Mouse (Mus musculus) urinary bladder, postnatal 14 days (tissue): Measurements from ENCODE around the gene Gucd1.
"Not testable (repeated sequence)": the region's sequence is repeated elsewhere in the genome, so short reads cannot be mapped to it uniquely, and the experiment has no call there.

Experiments
- DNase-seq: peaks from one replicate; pipeline ENCODE4 v3.0.0; 2021; ENCODE audit warnings: low spot score

Gene Gucd1

GRCm38 (mm10) chr10:75535423-75535822 is 17.7 kb upstream of the Gucd1 start:
- DNase-seq = no peak

- DNase-seq = no peak
Observed at GRCm38 (mm10) chr10:75534934-75535333, 17.2 kb upstream of the Gucd1 start.

GRCm38 (mm10) chr10:75534216-75534615 is 16.4 kb upstream of the Gucd1 start:
- no peak for DNase-seq

- DNase-seq = no peak
Observed at GRCm38 (mm10) chr10:75531532-75532090, 13.8 kb upstream of the Gucd1 start.

DNA sequence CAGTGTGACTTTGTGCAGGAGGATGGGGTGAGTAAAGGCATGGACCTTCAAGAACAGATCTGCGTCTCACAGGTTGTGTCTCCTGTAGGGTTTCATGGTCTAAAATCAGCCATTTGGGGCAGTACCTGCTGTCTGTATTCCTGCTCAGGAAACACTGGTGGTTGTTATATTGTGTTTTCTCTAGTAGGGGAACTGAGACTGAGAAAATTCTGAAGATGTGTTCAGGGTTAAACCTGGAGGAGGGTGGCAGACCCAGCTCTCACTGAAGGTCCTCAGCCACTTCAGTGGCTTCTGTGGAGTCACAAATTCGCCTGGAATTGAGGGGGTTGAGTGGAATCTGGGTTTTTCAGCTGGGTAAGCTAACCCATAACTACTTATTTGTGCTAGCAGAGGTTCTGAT is 12.6 kb upstream of the Gucd1 start:
- no peak for DNase-seq

DNA sequence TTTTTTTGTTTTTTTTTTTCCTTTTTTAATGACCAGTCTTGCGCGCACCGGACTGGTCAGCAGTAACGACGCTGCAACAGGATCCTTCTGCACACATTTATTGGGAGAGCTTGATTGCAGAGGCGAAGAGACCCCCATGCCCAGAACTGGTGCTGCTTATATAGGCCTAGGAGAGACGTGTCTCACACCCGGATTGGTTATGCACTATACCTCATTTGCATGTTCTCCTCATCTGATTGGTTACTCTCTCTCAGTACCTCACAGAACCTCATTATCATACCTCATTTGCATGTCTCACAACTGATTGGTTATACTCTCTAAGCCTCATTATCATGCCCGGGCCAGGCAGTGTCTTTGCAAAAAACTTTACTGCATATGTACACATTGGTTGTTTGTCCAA is 7.7 kb upstream of the Gucd1 start:
- DNase-seq = not testable (repeated sequence)

DNA sequence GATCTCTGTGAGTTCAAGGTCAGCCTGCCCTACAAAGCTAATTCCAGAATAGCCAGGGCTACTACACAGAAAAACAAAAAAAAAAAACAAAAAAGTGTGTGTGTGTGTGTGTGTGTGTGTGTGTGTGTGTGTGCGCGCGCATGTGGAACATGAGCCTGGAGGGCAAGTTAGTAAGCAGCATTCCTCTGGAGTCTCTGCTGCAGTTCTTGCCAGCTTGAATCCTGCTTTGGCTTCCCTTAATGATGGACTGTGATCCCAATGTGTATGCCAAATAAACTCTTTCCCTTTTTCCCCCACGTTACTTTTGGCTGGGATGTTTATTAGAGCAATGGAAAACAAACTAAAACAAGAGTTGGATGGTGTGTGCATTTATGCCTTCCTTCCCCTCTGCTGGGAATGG is 3.9 kb upstream of the Gucd1 start:
- DNase-seq = no peak

GRCm38 (mm10) chr10:75520581-75520980 is 2.8 kb upstream of the Gucd1 start:
- no peak for DNase-seq

DNA sequence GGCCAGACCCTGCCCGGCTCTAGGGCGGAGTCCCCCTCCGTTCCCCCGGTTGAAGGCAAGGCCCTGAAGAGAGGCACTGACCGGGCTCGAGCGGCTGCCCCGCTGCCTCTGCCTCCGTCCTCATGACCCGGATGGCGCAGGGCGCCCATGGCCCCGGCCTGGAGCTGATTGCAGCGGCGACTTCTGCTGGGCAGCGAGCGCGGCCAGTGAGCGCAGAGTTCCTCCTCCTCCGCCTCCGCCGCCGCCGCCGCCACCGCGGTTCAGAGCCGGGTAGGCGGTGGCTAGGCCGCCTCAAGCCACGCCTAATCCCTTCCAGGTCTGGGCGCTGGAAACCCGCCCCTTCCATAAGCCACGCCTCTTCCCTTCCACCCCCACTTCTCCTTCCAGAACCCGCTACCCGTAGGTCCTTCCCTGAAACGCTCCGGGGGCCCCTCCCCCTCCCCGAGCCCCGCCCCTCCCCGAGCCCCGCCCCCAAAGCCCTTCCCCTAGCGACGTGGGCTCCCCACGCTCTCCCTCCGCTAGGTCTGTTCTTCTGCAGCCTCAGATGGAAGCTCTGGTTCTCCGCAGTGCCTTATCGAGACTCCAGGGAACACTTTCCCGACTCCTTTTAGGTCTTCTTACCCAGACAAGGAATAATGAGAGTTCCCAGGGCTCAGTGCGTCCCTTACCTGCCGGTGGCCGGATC is 557 bp downstream of the Gucd1 start, which contains the start of gene Snrpd3:
Snrpd3 (plus strand) TSS at position 479 of the 685 bp plus-strand sequence.
- DNase-seq = peak; percentile 95

DNA sequence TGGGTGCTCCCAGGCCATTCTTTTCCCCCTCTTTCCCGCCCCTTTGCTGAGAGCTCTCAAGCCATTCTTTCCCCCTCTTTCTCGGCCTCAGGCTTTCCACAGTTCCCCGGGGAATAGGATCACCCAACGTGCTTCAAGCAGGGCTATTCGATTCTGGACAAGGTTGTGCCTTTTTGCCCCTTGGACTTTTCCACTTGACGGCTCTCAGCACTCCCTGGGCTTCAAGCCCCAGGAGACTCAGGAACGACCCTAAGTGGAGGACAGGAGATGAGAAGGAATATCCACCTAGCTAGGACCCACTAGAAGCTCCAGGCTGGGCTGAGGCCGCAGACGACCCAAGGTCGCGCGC is 1.1 kb downstream of the Gucd1 start:
- peak; percentile 11 for DNase-seq

GRCm38 (mm10) chr10:75516038-75516723 is 1.6 kb downstream of the Gucd1 start:
- no peak for DNase-seq

GRCm38 (mm10) chr10:75515216-75516037 is 2.3 kb downstream of the Gucd1 start:
- DNase-seq = no peak

DNA sequence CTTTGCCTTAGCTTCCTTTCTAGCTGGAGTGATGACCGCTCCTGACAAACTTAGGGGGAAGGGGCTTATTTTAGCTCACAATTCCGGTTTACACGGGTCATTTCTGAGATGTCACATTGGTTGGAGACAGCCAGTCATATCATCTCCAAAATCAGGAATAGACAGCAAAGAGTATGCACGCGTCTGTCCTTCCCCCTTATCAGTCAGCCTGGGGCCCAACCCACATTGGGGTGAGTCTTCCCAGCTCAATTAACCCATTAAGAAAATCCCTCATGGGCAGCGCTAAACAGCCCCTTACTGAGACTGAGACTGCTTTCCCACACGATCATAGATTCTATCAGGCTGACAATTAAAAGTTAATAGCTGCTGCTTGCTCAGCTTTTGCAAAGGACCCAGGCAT is 3.4 kb downstream of the Gucd1 start:
- DNase-seq = no peak

- no peak for DNase-seq
Observed at GRCm38 (mm10) chr10:75513306-75514067, 4.3 kb downstream of the Gucd1 start.

DNA sequence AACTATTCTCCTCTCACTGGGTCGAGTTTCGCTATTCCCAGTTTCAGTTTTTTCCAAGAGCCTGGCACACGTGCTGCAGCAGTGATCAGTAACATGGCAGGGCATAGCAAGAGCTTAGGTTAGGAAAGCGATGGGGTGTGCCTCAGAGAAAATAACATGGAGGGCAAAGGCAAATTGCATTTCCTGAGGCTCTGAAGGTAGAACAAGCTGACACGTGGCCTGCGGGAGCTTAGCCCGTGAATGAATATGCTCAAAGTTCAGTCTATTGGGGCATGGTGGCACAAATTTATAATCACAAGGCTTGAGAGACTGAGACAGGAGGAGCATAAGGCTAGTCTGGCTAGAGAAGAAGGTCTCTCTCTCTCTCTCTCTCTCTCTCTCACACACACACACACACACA is 5.0 kb downstream of the Gucd1 start:
- DNase-seq = no peak

GRCm38 (mm10) chr10:75511897-75512296 is 5.9 kb downstream of the Gucd1 start:
- no peak for DNase-seq

GRCm38 (mm10) chr10:75511060-75511459 is 6.7 kb downstream of the Gucd1 start:
- DNase-seq = no peak

DNA sequence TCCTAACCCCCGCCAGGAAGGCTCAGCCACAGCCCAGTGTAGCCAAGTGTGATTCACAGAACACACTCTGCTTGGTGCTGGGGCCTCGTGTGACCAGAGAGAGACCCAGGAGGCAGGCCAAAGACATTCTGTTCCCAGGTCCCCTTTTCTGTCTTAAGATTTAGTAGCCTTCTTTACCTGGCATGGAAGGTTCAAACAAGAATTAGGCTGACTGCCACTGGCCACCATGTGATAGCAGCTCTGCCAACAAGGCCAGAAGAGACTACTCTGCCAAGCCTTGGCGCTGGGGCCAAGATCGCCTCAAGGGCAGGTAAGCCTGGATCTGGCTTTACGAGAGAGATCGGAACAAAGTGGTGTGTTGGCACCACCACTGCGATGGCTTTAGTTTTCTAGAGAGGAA is 7.3 kb downstream of the Gucd1 start:
- DNase-seq = peak; percentile 29

- DNase-seq = not testable (repeated sequence)
Observed at GRCm38 (mm10) chr10:75505928-75506327, 11.8 kb downstream of the Gucd1 start.

- no peak for DNase-seq
Observed at GRCm38 (mm10) chr10:75505130-75505495, 12.7 kb downstream of the Gucd1 start.

- DNase-seq = peak; percentile 35
Observed at GRCm38 (mm10) chr10:75504234-75505129, 13.3 kb downstream of the Gucd1 start.
